ENCODE assay signal across 13 mouse cellular contexts in genomic region chr11:98952736-98953135, GRCm38 (mm10). TPM values are rescaled to one million over a fixed set of nuclear protein-coding genes. Genes with fewer than 3 reads are reported as not detected.
DNase-seq lines count a peak whose midpoint lies in the region; ATAC-seq and TF ChIP-seq lines count a peak whose summit lies in the region.
"Had no signal": no experiment of that assay in that cellular context is flagged by ENCODE, and none has a peak within 500 bp of the region (broad histone marks: within the 10 kb centered on the region; RNA-seq: fewer than 3 reads in every experiment).

No protein-coding gene starts in this region.

- no peaks in the 10 kb centered on the region for H3K27me3 ChIP-seq in lung, embryonic 14.5 days (ENCODE audit: insufficient read depth, low read length)
- no peaks in the 10 kb centered on the region for H3K27me3 ChIP-seq in embryonic facial prominence, embryonic 10.5 days (replicated peaks; ENCODE audit: low read depth, poor library complexity, severe bottlenecking)
- H3K27me3 ChIP-seq in hindbrain, embryonic 13.5 days, result no peaks in the 10 kb centered on the region

- peak; percentile 8 for DNase-seq in adrenal gland, postnatal 14 days
- DNase-seq in adrenal gland, postnatal 4 days (ENCODE audit: low spot score in 2 of 2), result no peak
- DNase-seq in lung, embryonic 14.5 days, result no peak
- DNase-seq in lung, postnatal 14 days, result no peak
- no peak for DNase-seq in embryonic facial prominence, embryonic 10.5 days (ENCODE audit: low spot score)
- DNase-seq in retina, embryonic 14.5 days (ENCODE audit: low spot score), result no peak
- DNase-seq: cerebellum, adult 8-10 months; right cerebral cortex, postnatal 25 days had no signal

- WGBS in lung, embryonic 14.5 days, result 55% methylated on average over 2 of the region's 2 CpGs
- WGBS in embryonic facial prominence, embryonic 10.5 days, result 55% methylated on average over 2 of the region's 2 CpGs
- 66% methylated on average over 2 of the region's 2 CpGs for WGBS in hindbrain, embryonic 13.5 days

- peaks cover 34% of the 10 kb centered on the region for H3K36me3 ChIP-seq in lung, embryonic 14.5 days (ENCODE audit: insufficient read depth)
- peaks cover 64% of the 10 kb centered on the region for H3K36me3 ChIP-seq in embryonic facial prominence, embryonic 10.5 days (replicated peaks)
- H3K36me3 ChIP-seq in hindbrain, embryonic 13.5 days, result peaks cover 15% of the 10 kb centered on the region

- ATAC-seq in lung, embryonic 14.5 days (ENCODE audit: insufficient read depth), result no peak
- ATAC-seq in monocyte, adult 5-6 weeks (replicated peaks; ENCODE audit: insufficient number of reproducible peaks, low FRiP score, low TSS enrichment, poor library complexity, severe bottlenecking), result peak; percentile 69
- ATAC-seq in hindbrain, embryonic 13.5 days (ENCODE audit: low FRiP score), result no peak

- 0 out of 2 replicates have a peak overlapping the region, but pooled peaks have one; percentile 27 for H3K27ac ChIP-seq in lung, embryonic 14.5 days (ENCODE audit: low read depth)
- H3K27ac ChIP-seq in embryonic facial prominence, embryonic 10.5 days (replicated peaks), result peak overlapping the region; percentile 82
- no peak overlapping the region for H3K27ac ChIP-seq in hindbrain, embryonic 13.5 days

- no peak for TF ChIP-seq CTCF in lung, embryonic 14.5 days (IDR thresholded peaks at IDR 0.05; ENCODE audit: low read depth)

- no peak overlapping the region for H3K4me2 ChIP-seq in lung, embryonic 14.5 days
- no peak overlapping the region for H3K4me2 ChIP-seq in hindbrain, embryonic 13.5 days
- H3K4me2 ChIP-seq: heart, embryonic 11.5 days had no signal

- peaks cover 43% of the 10 kb centered on the region for H3K4me1 ChIP-seq in lung, embryonic 14.5 days (ENCODE audit: insufficient read depth)
- peaks cover 77% of the 10 kb centered on the region for H3K4me1 ChIP-seq in embryonic facial prominence, embryonic 10.5 days
- H3K4me1 ChIP-seq in hindbrain, embryonic 13.5 days (replicated peaks), result peaks cover 68% of the 10 kb centered on the region

- no peaks in the 10 kb centered on the region for H3K9me3 ChIP-seq in lung, embryonic 14.5 days (ENCODE audit: low read depth, low read length)
- no peaks in the 10 kb centered on the region for H3K9me3 ChIP-seq in embryonic facial prominence, embryonic 10.5 days
- no peaks in the 10 kb centered on the region for H3K9me3 ChIP-seq in hindbrain, embryonic 13.5 days

- no peak overlapping the region for H3K9ac ChIP-seq in lung, embryonic 14.5 days
- H3K9ac ChIP-seq in hindbrain, embryonic 13.5 days, result no peak overlapping the region

- no peak overlapping the region for H3K4me3 ChIP-seq in lung, embryonic 14.5 days (ENCODE audit: low read depth, low read length)
- peak overlapping the region; percentile 42; the same call in 1 of the 2 replicates for H3K4me3 ChIP-seq in embryonic facial prominence, embryonic 10.5 days
- no peak overlapping the region for H3K4me3 ChIP-seq in hindbrain, embryonic 13.5 days
- H3K4me3 ChIP-seq: myocyte had no signal

RNA-seq across cellular contexts. Expression of gene Rara, which starts 25.1 kb away (rescaled TPM):
- 24.5 and 29.3 TPM in 2 replicates for total RNA-seq in adrenal gland, postnatal 14 days (2021)
- total RNA-seq in adrenal gland, postnatal 4 days (2021), result 10 to 100 TPM; 46.4 to 50.6 TPM
- polyA plus RNA-seq in lung, embryonic 14.5 days (2014; fragmentation: Nextera tagmentation; extraction: Ambion mirVana), result 43.2 and 45.3 TPM in 2 replicates
- 34.0 and 35.6 TPM in 2 replicates for polyA plus RNA-seq in embryonic facial prominence, embryonic 10.5 days (2016; fragmentation: Nextera tagmentation; extraction: Ambion mirVana)
- 61.0 to 76.9 TPM (median 62.9 TPM) in 3 replicates for total RNA-seq in monocyte, adult 5-6 weeks (2017)
- 17.1 and 20.3 TPM in 2 replicates for polyA plus RNA-seq in hindbrain, embryonic 13.5 days (2015; fragmentation: Nextera tagmentation; extraction: Ambion mirVana)

RNA-seq across cellular contexts. Expression of gene Gjd3, which starts 30.1 kb away (rescaled TPM):
- total RNA-seq in adrenal gland, postnatal 14 days (2021), result not detected in 2 replicates
- 1 to 10 TPM in 1 of 2 experiments, under 1 TPM in 1; 0.50 to 1.0 TPM for total RNA-seq in adrenal gland, postnatal 4 days (2021)
- 0.31 TPM in 1 of 2 replicates, not detected in the other for polyA plus RNA-seq in lung, embryonic 14.5 days (2014; fragmentation: Nextera tagmentation; extraction: Ambion mirVana)
- polyA plus RNA-seq in embryonic facial prominence, embryonic 10.5 days (2016; fragmentation: Nextera tagmentation; extraction: Ambion mirVana), result 0.25 TPM in 1 of 2 replicates, not detected in the other
- not detected in 3 replicates for total RNA-seq in monocyte, adult 5-6 weeks (2017)
- 1.5 and 1.6 TPM in 2 replicates for polyA plus RNA-seq in hindbrain, embryonic 13.5 days (2015; fragmentation: Nextera tagmentation; extraction: Ambion mirVana)
- total RNA-seq: liver, adult 2 months had no signal
- polyA plus RNA-seq: liver, adult 2 months had no signal

RNA-seq across cellular contexts. Expression of gene Cdc6, which starts 45.1 kb away (rescaled TPM):
- total RNA-seq in adrenal gland, postnatal 14 days (2021), result 3.5 and 5.8 TPM in 2 replicates
- total RNA-seq in adrenal gland, postnatal 4 days (2021), result 1 to 10 TPM; 7.5 to 9.1 TPM
- polyA plus RNA-seq in lung, embryonic 14.5 days (2014; fragmentation: Nextera tagmentation; extraction: Ambion mirVana), result 47.0 and 48.1 TPM in 2 replicates
- 65.1 and 69.1 TPM in 2 replicates for polyA plus RNA-seq in embryonic facial prominence, embryonic 10.5 days (2016; fragmentation: Nextera tagmentation; extraction: Ambion mirVana)
- total RNA-seq in monocyte, adult 5-6 weeks (2017), result 0.67 to 1.7 TPM (median 0.75 TPM) in 3 replicates
- 5.9 and 6.0 TPM in 2 replicates for polyA plus RNA-seq in hindbrain, embryonic 13.5 days (2015; fragmentation: Nextera tagmentation; extraction: Ambion mirVana)
